Mouse (Mus musculus): ENCODE data around the gene Tspan8.

Gene Tspan8

DNA sequence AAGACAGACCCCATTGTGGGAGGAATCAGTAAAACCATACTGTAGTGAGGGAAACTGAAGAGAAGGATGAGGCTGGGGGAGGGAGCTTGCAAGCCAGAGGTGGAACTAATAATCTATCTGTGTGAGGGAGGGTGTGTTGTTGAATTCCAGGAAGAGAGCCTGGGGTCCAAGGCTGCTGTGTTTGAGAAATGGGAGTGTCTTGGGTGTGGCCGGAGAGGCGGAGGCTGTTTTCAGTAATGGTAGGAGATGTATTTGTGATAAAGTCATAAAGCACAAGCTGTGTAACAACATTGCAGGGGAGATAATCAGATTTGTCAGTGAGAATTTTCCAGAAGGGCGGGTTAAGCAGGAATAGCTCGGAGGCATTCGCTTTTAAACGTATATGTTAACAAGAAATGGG is 17.4 kb downstream of the Tspan8 start:
- no peak for DNase-seq (ENCODE audit: low spot score)

DNA sequence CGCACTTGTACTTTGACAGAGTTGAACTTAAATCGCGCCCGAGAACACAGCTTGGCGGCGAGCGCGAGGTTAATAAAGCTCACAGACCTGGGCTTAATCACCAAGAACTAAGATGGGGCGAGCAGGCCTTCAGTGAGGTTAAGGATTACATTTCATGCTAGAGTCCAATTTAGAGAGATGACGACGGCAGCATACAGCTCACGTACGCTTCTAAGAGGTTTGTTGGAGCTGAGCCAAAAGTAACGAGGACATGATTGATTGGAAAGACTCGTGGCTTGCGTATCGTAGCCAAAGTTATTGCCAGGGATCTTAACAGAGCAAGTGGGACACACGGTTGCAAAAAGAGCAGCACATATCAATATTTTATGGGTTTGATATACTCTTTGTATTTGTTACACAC is 30.3 kb downstream of the Tspan8 start:
- DNase-seq (ENCODE audit: low spot score) = no peak

DNA sequence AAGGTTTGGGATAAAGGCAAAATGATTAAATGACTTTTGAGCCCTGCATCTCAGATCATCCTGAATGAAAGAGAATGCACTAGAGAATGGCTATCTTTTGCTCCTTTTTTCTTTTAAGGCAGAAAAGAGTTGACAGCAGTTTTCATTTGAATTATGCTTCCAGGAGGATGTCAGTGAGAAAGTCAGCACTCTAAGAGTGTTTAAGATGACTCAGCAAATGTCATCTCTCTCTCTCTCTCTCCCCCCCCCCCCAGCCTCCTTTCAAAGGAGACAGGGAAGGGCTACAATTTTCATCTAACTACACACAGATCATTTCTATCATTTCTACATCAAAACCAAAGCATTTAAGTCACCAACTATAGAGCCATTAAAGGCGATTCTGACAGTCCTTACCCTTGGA is 31.9 kb downstream of the Tspan8 start:
- DNase-seq (ENCODE audit: low spot score) = no peak

DNA sequence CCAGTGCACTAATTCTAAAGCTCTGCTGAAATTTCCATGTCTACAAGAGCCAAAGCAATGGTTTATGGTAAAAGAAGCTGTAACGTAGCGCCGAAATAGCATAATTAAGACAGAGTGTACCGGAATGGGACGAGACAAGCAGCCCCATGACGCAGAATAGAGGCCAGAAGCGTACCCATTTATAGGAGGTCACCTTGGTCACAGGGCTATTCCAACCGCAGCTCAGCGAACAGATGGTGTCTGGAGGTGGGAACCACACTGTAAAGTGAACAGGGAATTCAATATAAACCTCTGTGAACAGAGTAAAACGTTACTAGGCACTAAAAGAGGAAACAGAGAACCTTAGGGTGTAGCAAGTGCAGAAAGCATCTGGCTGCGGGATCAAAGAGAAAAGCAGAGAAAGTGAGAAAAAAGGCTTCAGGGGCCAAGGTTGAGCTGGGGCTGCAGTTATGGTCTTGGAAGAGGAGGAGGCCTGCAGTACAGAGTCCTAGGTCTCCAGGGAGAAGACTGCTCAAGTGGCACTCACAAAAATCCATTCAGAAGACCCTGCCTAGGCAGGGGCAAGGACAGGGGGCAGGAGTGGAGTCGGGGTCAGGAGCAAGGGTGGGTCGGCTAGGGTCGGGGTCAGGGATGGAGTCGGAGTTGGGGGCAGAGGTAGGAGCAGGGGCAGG is 43.7 kb downstream of the Tspan8 start:
- DNase-seq (ENCODE audit: low spot score) = no peak

DNA sequence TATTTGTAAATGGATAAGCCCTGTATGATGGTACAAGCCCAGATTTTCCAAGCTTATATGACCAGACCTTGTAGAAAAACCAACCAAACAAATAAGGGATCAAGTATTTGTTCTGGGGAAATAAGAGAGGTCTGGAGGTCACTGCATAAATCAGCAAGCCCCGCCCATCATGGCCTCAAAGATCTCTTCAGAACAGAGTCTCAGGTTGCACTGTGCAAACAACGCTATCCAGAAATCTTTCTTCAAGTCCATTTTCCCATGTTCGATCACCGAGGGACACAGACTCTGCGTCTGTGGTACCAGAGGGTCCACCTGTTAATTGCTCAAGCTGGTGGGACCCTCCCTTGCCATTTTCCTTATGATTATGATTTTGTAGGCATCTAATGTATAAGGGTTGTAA is 45.3 kb downstream of the Tspan8 start:
- DNase-seq (ENCODE audit: low spot score) = no peak

DNA sequence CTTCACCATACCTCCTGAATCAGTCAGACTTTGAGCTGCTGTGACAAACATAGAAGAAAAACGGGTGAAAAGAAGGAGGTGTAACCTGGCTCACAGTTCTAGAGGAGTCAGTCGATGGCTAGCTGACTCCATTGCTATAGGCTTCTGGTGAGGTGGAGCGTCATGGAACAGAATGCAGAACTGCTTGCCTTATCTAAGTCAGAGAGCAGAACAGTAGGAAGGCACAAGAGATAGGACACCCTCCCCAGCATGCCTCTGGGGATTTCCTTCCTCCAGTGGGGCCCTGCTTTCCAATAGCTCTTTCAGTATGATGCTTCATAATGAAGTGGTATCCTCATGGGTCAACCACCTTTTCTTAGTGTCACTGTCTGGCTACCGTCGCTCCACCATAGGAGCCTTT is 66.1 kb downstream of the Tspan8 start:
- no peak for DNase-seq (ENCODE audit: low spot score)

DNA sequence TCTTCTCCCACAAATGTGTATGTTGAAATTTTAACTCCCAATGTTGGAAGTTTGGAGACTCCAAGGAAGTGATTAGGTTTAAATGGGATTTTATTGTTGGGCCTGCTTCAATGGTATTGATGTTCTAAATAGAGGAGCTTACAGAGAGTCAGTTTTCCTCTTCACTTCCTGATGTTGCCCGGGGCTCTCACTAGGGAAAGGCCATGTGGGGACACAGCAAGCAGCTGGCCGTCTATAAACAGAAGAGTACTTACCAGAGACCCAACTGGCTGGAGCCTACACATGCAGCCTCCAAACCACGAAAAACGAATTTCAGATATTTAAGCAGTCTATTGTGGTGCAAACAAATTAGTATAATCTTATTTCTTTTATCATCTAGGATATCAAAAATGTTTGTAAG is 75.3 kb downstream of the Tspan8 start:
- DNase-seq (ENCODE audit: low spot score) = no peak

DNA sequence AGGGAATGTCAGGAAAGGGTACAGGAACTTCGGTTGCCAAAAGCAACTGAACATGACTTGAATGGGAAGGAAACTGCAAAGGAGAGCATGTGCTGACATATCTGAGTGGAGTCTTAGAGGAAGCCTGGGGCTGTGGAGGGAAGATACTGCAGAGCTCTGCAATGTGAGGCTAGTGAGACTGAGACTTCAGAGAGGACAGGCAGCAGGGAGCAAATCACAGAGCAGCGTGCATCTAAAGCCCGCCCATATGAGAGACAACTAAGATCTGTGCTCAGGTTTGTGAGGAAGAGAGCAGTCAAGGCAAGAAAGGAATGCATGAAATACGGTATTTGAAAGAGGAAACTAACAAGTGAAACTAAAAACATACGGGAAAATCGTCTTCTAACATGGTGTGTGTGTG is 76.3 kb downstream of the Tspan8 start:
- DNase-seq (ENCODE audit: low spot score) = no peak

DNA sequence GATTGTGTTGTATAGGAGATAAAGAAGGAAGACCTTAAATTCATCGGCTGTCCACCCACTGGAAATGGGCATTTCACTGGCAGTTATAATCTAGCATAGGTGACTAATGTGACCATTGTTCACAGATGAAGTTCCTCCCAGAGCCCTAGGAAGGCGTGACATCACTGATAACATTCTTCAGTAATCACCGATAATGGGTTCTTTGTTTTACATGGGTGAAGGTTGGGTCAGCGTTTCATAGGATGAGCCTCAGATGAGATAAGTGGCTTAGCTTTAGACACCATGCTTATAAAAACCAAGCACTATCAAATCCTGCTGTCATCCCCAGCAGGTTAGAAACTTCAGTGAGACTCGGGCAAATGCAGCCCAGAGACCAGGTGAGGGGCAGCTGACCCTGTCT is 77.4 kb downstream of the Tspan8 start:
- DNase-seq (ENCODE audit: low spot score) = no peak

DNA sequence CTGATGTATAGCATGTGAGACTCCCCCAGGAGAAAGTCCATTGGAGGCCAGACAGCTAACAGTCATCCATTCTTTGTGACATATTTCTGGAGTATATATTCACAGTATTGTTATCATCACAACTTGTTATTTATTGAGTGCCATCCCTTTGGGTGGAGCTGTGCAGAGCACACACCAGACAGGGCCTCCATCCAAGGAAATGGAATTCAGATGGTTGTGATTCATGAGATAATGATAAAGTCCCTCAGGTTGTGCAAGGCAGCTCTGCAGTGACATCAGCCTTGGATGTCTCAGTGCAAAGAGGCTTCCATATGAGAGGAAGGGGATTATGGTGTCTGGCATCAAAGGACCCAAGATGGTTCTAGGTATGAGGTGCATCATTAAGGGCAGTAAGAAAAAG is 80.1 kb downstream of the Tspan8 start:
- no peak for DNase-seq (ENCODE audit: low spot score)

DNA sequence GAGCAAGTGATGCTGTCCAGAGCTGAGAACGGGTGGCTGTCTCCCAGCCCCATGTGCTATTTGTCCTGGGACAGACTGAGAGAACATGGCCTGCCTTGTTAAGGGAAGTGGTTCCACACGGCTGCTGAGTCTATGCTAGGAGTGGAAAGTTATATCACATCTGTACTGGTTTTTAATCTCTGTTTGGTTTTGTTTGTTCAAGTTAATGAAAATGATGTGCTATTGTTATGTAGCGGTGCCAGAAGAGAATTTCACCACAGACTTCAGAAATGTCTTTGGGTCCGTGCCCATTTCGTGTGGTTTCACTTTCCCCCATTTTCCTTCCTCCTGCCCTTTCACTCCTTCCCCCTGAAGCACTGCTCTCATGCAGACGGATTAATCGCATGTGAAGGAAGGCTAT is 80.6 kb downstream of the Tspan8 start:
- DNase-seq (ENCODE audit: low spot score) = no peak
